Mouse (Mus musculus): ENCODE measurements around the gene Gm20388.

GRCm38 (mm10) chr8:123949686-123949986, 4039.0 kb downstream of the Gm20388 start:
- no peak for TF ChIP-seq CTCF (IDR thresholded peaks at IDR 0.05; ENCODE audit: low read depth)
- no peak for TF ChIP-seq EP300 (IDR thresholded peaks at IDR 0.05; ENCODE audit: low read depth)
